Comparison of ENCODE assay signal across 25 mouse cellular contexts in genomic region chr7:100125166-100125565, GRCm38 (mm10). TPM values are rescaled to one million over a fixed set of nuclear protein-coding genes. Genes with fewer than 3 reads are reported as not detected.
DNase-seq lines count a peak whose midpoint lies in the region; ATAC-seq and TF ChIP-seq lines count a peak whose summit lies in the region.
"Had no signal": no experiment of that assay in that cellular context is flagged by ENCODE, and none has a peak within 500 bp of the region (broad histone marks: within the 10 kb centered on the region; RNA-seq: fewer than 3 reads in every experiment).

No protein-coding gene starts in this region.

- H3K4me3 ChIP-seq in heart, embryonic 10.5 days, result no peak overlapping the region
- no peak overlapping the region for H3K4me3 ChIP-seq in kidney, adult 2 months (ENCODE audit: insufficient read depth, low read depth, low read length)
- H3K4me3 ChIP-seq in kidney, embryonic 16.5 days (ENCODE audit: low read length), result no peak overlapping the region
- no peak overlapping the region for H3K4me3 ChIP-seq in small intestine, adult 2 months (ENCODE audit: low read depth, low read length)
- H3K4me3 ChIP-seq: forebrain, embryonic 15.5 days; heart, adult 2 months; limb, embryonic 13.5 days; liver, embryonic 12.5 days; midbrain, embryonic 10.5 days; myocyte; neural tube, embryonic 13.5 days had no signal

- H3K27ac ChIP-seq in heart, embryonic 10.5 days, result no peak overlapping the region
- H3K27ac ChIP-seq in kidney, adult 2 months (ENCODE audit: insufficient read depth, low read depth, low read length), result no peak overlapping the region
- H3K27ac ChIP-seq in kidney, embryonic 16.5 days (ENCODE audit: low read length), result no peak overlapping the region
- H3K27ac ChIP-seq in small intestine, adult 2 months (ENCODE audit: insufficient read depth, low read depth, low read length), result peak overlapping the region; percentile 20; the same call in 1 of the 2 replicates
- H3K27ac ChIP-seq: forebrain, embryonic 15.5 days; heart, adult 2 months; hindbrain, embryonic 14.5 days; limb, embryonic 13.5 days; liver, embryonic 12.5 days; midbrain, embryonic 10.5 days; neural tube, embryonic 13.5 days had no signal

- peak; percentile 90 for DNase-seq in heart, adult 11 months
- no peak for DNase-seq in heart, embryonic 10.5 days (ENCODE audit: low spot score)
- DNase-seq in kidney, adult 2 months, result peak; percentile 22
- DNase-seq in lung, postnatal 10 days, result peak; percentile 19
- no peak for DNase-seq in lung, postnatal 25 days (ENCODE audit: low spot score)
- DNase-seq: adrenal gland, postnatal 25 days; cerebellum, adult 9-10 months; gastrocnemius, postnatal 14 days; layer of hippocampus, postnatal 36 days; lung, adult 18-20 months; retina, postnatal 1 day; right cerebral cortex, postnatal 25 days; thymus, adult 2 months; thymus, postnatal 4 days had no signal

- no peaks in the 10 kb centered on the region for H3K9me3 ChIP-seq in heart, embryonic 10.5 days
- H3K9me3 ChIP-seq in kidney, embryonic 16.5 days (ENCODE audit: low read length), result peaks cover 3% of the 10 kb centered on the region; the same call in 1 of the 2 replicates
- H3K9me3 ChIP-seq: forebrain, embryonic 15.5 days; limb, embryonic 13.5 days; liver, embryonic 12.5 days; midbrain, embryonic 10.5 days; neural tube, embryonic 13.5 days had no signal

- H3K4me2 ChIP-seq in kidney, embryonic 16.5 days (replicated peaks; ENCODE audit: low read depth, low read length), result no peak overlapping the region
- H3K4me2 ChIP-seq: forebrain, embryonic 15.5 days; hindbrain, embryonic 14.5 days; limb, embryonic 13.5 days; liver, embryonic 12.5 days; neural tube, embryonic 13.5 days had no signal

- 0 out of 2 replicates have a peak, but pooled peaks cover 2% of the 10 kb centered on the region for H3K4me1 ChIP-seq in heart, embryonic 10.5 days
- no peaks in the 10 kb centered on the region for H3K4me1 ChIP-seq in kidney, adult 2 months (ENCODE audit: control insufficient read depth, insufficient read depth, low read length)
- H3K4me1 ChIP-seq in kidney, embryonic 16.5 days (ENCODE audit: insufficient read depth, low read length), result peaks cover 10% of the 10 kb centered on the region
- peaks cover 13% of the 10 kb centered on the region; the same call in 1 of the 2 replicates for H3K4me1 ChIP-seq in small intestine, adult 2 months (ENCODE audit: control insufficient read depth, insufficient read depth, insufficient read length, low read length)

- H3K9ac ChIP-seq in kidney, embryonic 16.5 days (replicated peaks; ENCODE audit: low read length), result no peak overlapping the region
- H3K9ac ChIP-seq: forebrain, embryonic 15.5 days; hindbrain, embryonic 14.5 days; limb, embryonic 13.5 days; liver, embryonic 12.5 days; neural tube, embryonic 13.5 days had no signal

- TF ChIP-seq POLR2A in kidney, adult 2 months (IDR thresholded peaks at IDR 0.05; ENCODE audit: low read depth, low read length), result no peak
- TF ChIP-seq POLR2A in small intestine, adult 2 months (IDR thresholded peaks at IDR 0.05; ENCODE audit: low read depth, low read length), result no peak

- H3K27me3 ChIP-seq in heart, embryonic 10.5 days (ENCODE audit: insufficient read depth, poor library complexity, severe bottlenecking), result no peaks in the 10 kb centered on the region
- H3K27me3 ChIP-seq in kidney, adult 2 months (replicated peaks; ENCODE audit: control insufficient read depth, insufficient read depth, low read length), result no peaks in the 10 kb centered on the region
- no peaks in the 10 kb centered on the region for H3K27me3 ChIP-seq in kidney, embryonic 16.5 days (ENCODE audit: insufficient read depth, low read length)
- H3K27me3 ChIP-seq in small intestine, adult 2 months (ENCODE audit: control insufficient read depth, insufficient read depth, low read length), result no peaks in the 10 kb centered on the region
- H3K27me3 ChIP-seq: forebrain, embryonic 15.5 days; limb, embryonic 13.5 days; neural tube, embryonic 13.5 days had no signal

- no peaks in the 10 kb centered on the region for H3K36me3 ChIP-seq in heart, embryonic 10.5 days
- H3K36me3 ChIP-seq in kidney, adult 2 months (ENCODE audit: control insufficient read depth, insufficient read depth, low read length), result no peaks in the 10 kb centered on the region
- no peaks in the 10 kb centered on the region for H3K36me3 ChIP-seq in kidney, embryonic 16.5 days (ENCODE audit: insufficient read depth, low read length)
- H3K36me3 ChIP-seq in small intestine, adult 2 months (ENCODE audit: control insufficient read depth, insufficient read depth, low read length), result no peaks in the 10 kb centered on the region
- H3K36me3 ChIP-seq: forebrain, embryonic 15.5 days; limb, embryonic 13.5 days; liver, embryonic 12.5 days; midbrain, embryonic 10.5 days; neural tube, embryonic 13.5 days had no signal

- no peak for ATAC-seq in kidney, embryonic 16.5 days (ENCODE audit: low FRiP score, low TSS enrichment)
- ATAC-seq: forebrain, embryonic 15.5 days; liver, embryonic 12.5 days; midbrain, embryonic 16.5 days had no signal

- TF ChIP-seq CTCF in kidney, adult 2 months (conservative IDR thresholded peaks at IDR 0.05; ENCODE audit: insufficient read depth, insufficient read length, low read depth, low read length), result no peak
- TF ChIP-seq CTCF in small intestine, adult 2 months (IDR thresholded peaks at IDR 0.05; ENCODE audit: extremely low read depth, insufficient read length, insufficient replicate concordance, low read depth, low read length), result no peak

- 65% methylated on average over 4 of the region's 4 CpGs for WGBS in heart, embryonic 10.5 days
- 77% methylated on average over 4 of the region's 4 CpGs for WGBS in kidney, adult 2 months
- WGBS in kidney, embryonic 16.5 days, result 78% methylated on average over 4 of the region's 4 CpGs
- WGBS in small intestine, adult 2 months, result 54% methylated on average over 4 of the region's 4 CpGs

RNA-seq across cellular contexts. Expression of gene Pold3, which starts 3.8 kb away (rescaled TPM):
- polyA plus RNA-seq in heart, embryonic 10.5 days (2016; fragmentation: Nextera tagmentation; extraction: Ambion mirVana), result 51.3 and 69.9 TPM in 2 replicates
- 8.1 and 9.6 TPM in 2 replicates for polyA plus RNA-seq in kidney, adult 2 months (2012; rRNA removed)
- 63.9 and 64.6 TPM in 2 replicates for polyA plus RNA-seq in kidney, embryonic 16.5 days (2015; fragmentation: Nextera tagmentation; extraction: Ambion mirVana)
- 2.4 and 4.2 TPM in 2 replicates for polyA plus RNA-seq in small intestine, adult 2 months (2012; rRNA removed)

RNA-seq across cellular contexts. Expression of gene Lipt2, which starts 33.9 kb away (rescaled TPM):
- polyA plus RNA-seq in heart, embryonic 10.5 days (2016; fragmentation: Nextera tagmentation; extraction: Ambion mirVana), result 13.1 and 20.9 TPM in 2 replicates
- 3.6 and 4.4 TPM in 2 replicates for polyA plus RNA-seq in kidney, adult 2 months (2012; rRNA removed)
- 19.6 and 21.7 TPM in 2 replicates for polyA plus RNA-seq in kidney, embryonic 16.5 days (2015; fragmentation: Nextera tagmentation; extraction: Ambion mirVana)
- 11.5 and 13.2 TPM in 2 replicates for polyA plus RNA-seq in small intestine, adult 2 months (2012; rRNA removed)

RNA-seq across cellular contexts. Expression of gene Kcne3, which starts 51.1 kb away (rescaled TPM):
- polyA plus RNA-seq in heart, embryonic 10.5 days (2016; fragmentation: Nextera tagmentation; extraction: Ambion mirVana), result 4.2 and 5.9 TPM in 2 replicates
- 2.0 and 3.3 TPM in 2 replicates for polyA plus RNA-seq in kidney, adult 2 months (2012; rRNA removed)
- polyA plus RNA-seq in kidney, embryonic 16.5 days (2015; fragmentation: Nextera tagmentation; extraction: Ambion mirVana), result 3.0 and 4.2 TPM in 2 replicates
- 94.9 and 97.8 TPM in 2 replicates for polyA plus RNA-seq in small intestine, adult 2 months (2012; rRNA removed)
- polyA plus RNA-seq: myocyte had no signal

Comparison
In these comparisons a context has a peak if more than half of its experiments do, and no peak if none do; other contexts are left out.
1. DNase-seq: peak in heart, adult 11 months (single experiment), kidney, adult 2 months (single experiment) and lung, postnatal 10 days (single experiment); none in heart, embryonic 10.5 days (single experiment) and lung, postnatal 25 days (single experiment).
2. RNA of gene Kcne3, which starts 51.1 kb away (polyA plus RNA-seq): 94.9 to 97.8 TPM in small intestine, adult 2 months; 4.2 to 5.9 TPM in heart, embryonic 10.5 days, 2.0 to 3.3 TPM in kidney, adult 2 months and 3.0 to 4.2 TPM in kidney, embryonic 16.5 days; every median in the first group is over 10 times any median in the second.